Mouse (Mus musculus) limb, embryonic 14.5 days (tissue): ENCODE data around the gene Lrrc26. TPM values are rescaled to one million over a fixed set of nuclear protein-coding genes. Genes with fewer than 3 reads are reported as not detected.

Experiments used
- ATAC-seq: fragments of 200-750 bp; cut with Nextera tagmentation; 2 replicates; pipeline ENCODE4 v1.8.0; 2017; ENCODE audit warnings: low read depth, moderate number of reproducible peaks, moderate TSS enrichment; ENCODE audit not compliant: low FRiP score
- DNase-seq: peaks from one replicate; pipeline ENCODE4 v3.0.0-alpha.2; 2015; ENCODE audit warnings: low spot score
- H3K27ac ChIP-seq: fragments of 300-500 bp; sonication (generic); replicated peaks from 2 replicates; pipeline ENCODE4 v1.5.1; 2014; ENCODE audit warnings: low read depth, mild to moderate bottlenecking, low read length, moderate library complexity, mixed read lengths
- H3K27me3 ChIP-seq: fragments of 300-500 bp; sonication (generic); 2 replicates; pipeline ENCODE4 v1.6.1; 2014; ENCODE audit warnings: low read length, mixed read lengths; ENCODE audit not compliant: control insufficient read depth, insufficient read depth
- H3K36me3 ChIP-seq: fragments of 300-500 bp; sonication (generic); 2 replicates; pipeline ENCODE4 v1.6.1; 2014; ENCODE audit warnings: mild to moderate bottlenecking, low read length, moderate library complexity, mixed read lengths; ENCODE audit not compliant: control insufficient read depth, insufficient read depth
- H3K4me1 ChIP-seq: fragments of 300-500 bp; sonication (generic); 2 replicates; pipeline ENCODE4 v1.6.1; 2014; ENCODE audit warnings: antibody characterized with exemption, low read length, mixed read lengths; ENCODE audit not compliant: control insufficient read depth, insufficient read depth
- H3K4me2 ChIP-seq: fragments of 300-500 bp; sonication (generic); replicated peaks from 2 replicates; pipeline ENCODE4 v1.6.1; 2014; ENCODE audit warnings: low read depth, mild to moderate bottlenecking, low read length, moderate library complexity; ENCODE audit not compliant: severe bottlenecking
- H3K4me3 ChIP-seq: fragments of 300-500 bp; sonication (generic); replicated peaks from 2 replicates; pipeline ENCODE4 v1.5.1; 2014; ENCODE audit warnings: low read length
- H3K9ac ChIP-seq: fragments of 300-500 bp; sonication (generic); 2 replicates; pipeline ENCODE4 v1.6.1; 2014; ENCODE audit warnings: mild to moderate bottlenecking, low read depth, low read length, moderate library complexity; ENCODE audit not compliant: severe bottlenecking
- H3K9me3 ChIP-seq: fragments of 300-500 bp; sonication (generic); 2 replicates; pipeline ENCODE4 v1.6.1; 2016; ENCODE audit warnings: low read length; ENCODE audit not compliant: control insufficient read depth
- POLR2A ChIP-seq: fragments of 200-500 bp; IDR thresholded peaks from 2 replicates; pipeline ENCODE4 v1.8.0; 2012; ENCODE audit warnings: inconsistent platforms, mild to moderate bottlenecking, moderate library complexity, borderline replicate concordance; ENCODE audit not compliant: insufficient read depth, insufficient read length; ENCODE audit errors: extremely low read depth
- WGBS: fragments of 180-500 bp; shearing (Covaris S2); extraction: QIAGEN DNeasy Blood & Tissue Kit; methylation state at CpG from one replicate; pipeline ENCODE4 v1.1.7; 2014; 5-methylcytosine and 5-hydroxymethylcytosine counted together
- polyA plus RNA-seq, 2 experiments: library from polyadenylated mRNA; depleted of rRNA in 1 of 2; stranded (reverse) in 1 of 2; unstranded in 1 of 2; fragments of >200 nt; fragmentation: Nextera tagmentation in 1 of 2; extraction: Ambion mirVana in 1 of 2; gene quantifications; 2 replicates each; pipeline versions ENCODE4 v1.2.1 to v1.2.3; 2012 to 2014

Gene Lrrc26
- polyA plus RNA-seq, 2 experiments, result 0.15 TPM; not detected in 1

DNA sequence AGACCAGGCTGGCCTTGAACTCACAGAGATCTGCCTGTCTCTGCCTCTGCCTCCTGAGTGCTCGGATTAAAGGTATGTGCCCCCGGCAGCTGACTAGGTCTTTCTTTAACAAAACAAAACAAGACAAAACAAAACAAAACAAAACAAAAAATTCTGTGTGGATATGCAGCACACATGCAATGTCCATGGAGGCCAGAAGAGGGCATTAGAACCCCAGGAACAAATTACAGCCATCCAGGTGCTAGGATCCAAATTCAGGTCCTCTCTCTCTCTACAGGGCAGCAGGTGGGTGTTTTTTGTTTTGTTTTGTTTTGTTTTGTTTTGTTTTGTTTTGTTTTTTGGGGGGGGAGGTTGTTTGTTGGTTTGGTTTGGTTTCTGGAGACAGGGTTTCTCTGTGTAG is 30.8 kb upstream of the Lrrc26 start:
- no peaks in the 10 kb centered on the region for H3K36me3 ChIP-seq
- H3K27ac ChIP-seq, result no peak overlapping the region
- no peak for TF ChIP-seq POLR2A
- peaks cover 10% of the 10 kb centered on the region; the same call in 1 of the 2 replicates for H3K27me3 ChIP-seq
- H3K4me2 ChIP-seq, result no peak overlapping the region
- 64% methylated on average over 2 of the region's 2 CpGs for WGBS
- ATAC-seq (no peak), DNase-seq (no peak)
- H3K4me1 ChIP-seq, result peaks cover 19% of the 10 kb centered on the region
- H3K4me3 ChIP-seq, result no peak overlapping the region
- no peak overlapping the region for H3K9ac ChIP-seq
- no peaks in the 10 kb centered on the region for H3K9me3 ChIP-seq

DNA sequence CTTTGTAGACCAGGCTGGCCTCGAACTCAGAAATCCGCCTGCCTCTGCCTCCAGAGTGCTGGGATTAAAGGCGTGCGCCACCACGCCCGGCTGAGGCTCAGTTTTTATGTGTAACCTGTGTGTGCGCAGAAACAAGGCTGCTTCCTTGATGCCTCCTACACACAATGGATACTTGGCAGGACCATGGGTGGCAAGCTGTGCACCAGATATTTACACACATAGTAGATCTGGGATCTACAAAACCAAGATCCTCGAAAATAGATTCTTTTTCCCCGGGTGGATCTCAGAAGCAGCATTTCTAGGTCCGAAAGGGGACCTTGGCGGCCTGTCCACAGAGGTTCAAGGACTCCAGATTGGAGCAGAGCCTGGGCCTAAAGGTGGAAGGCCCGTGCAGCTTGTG is 27.8 kb upstream of the Lrrc26 start:
- WGBS, result 49% methylated on average over 11 of the region's 12 CpGs
- no peak for TF ChIP-seq POLR2A
- DNase-seq (no peak), ATAC-seq (peak; percentile 7)
- no peak overlapping the region for H3K27ac ChIP-seq
- no peaks in the 10 kb centered on the region for H3K36me3 ChIP-seq
- H3K9ac ChIP-seq, result 0 out of 2 replicates have a peak overlapping the region, but pooled peaks have one; percentile 18
- H3K4me3 ChIP-seq, result peak overlapping the region; percentile 77
- H3K4me1 ChIP-seq, result peaks cover 11% of the 10 kb centered on the region
- peaks cover 13% of the 10 kb centered on the region; the same call in 1 of the 2 replicates for H3K27me3 ChIP-seq
- peak overlapping the region; percentile 99 for H3K4me2 ChIP-seq
- no peaks in the 10 kb centered on the region for H3K9me3 ChIP-seq

DNA sequence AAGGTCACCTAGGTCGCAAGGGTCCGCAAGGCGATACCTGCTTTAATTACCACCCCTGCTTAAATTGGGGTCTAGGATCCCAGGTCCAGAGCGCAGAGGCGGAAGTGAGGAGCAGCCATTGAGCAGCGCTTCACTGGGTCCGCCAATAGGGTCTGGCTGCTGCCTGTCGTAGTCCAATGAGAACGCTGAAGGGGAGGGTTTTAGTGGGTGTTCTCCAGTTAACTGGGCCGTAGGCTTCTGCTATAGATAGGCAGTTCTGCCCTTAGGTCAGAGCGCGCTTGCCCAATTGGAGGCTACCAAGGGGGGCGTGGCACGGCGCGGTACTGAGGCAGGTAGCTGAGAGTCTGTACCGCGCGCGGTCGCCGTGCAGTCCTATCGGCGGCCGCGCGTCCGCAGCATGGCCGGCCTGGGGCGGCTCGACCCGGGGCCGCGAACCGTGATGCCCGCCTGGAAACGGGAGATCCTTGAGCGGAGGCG is 27.4 kb upstream of the Lrrc26 start, which contains the start of gene Tprn:
Gene Tprn, plus strand, starts transcription at position 328 of the 477 bp plus-strand sequence.
- TF ChIP-seq POLR2A, result no peak
- Histone ChIP-seq H3K27me3 (peaks cover 13% of the 10 kb centered on the region; the same call in 1 of the 2 replicates), H3K9ac (peak within 1 kb of the TSS; percentile 53), H3K36me3 (no peaks in the 10 kb centered on the region), H3K9me3 (no peaks in the 10 kb centered on the region), H3K4me2 (peak within 1 kb of the TSS; percentile 99), H3K4me1 (peaks cover 11% of the 10 kb centered on the region), H3K27ac (no peak within 1 kb of the TSS), H3K4me3 (peak within 1 kb of the TSS; percentile 77)
- ATAC-seq (peak; percentile 100), DNase-seq (peak; percentile 98)
- 1% methylated on average over 28 of the region's 39 CpGs for WGBS

DNA sequence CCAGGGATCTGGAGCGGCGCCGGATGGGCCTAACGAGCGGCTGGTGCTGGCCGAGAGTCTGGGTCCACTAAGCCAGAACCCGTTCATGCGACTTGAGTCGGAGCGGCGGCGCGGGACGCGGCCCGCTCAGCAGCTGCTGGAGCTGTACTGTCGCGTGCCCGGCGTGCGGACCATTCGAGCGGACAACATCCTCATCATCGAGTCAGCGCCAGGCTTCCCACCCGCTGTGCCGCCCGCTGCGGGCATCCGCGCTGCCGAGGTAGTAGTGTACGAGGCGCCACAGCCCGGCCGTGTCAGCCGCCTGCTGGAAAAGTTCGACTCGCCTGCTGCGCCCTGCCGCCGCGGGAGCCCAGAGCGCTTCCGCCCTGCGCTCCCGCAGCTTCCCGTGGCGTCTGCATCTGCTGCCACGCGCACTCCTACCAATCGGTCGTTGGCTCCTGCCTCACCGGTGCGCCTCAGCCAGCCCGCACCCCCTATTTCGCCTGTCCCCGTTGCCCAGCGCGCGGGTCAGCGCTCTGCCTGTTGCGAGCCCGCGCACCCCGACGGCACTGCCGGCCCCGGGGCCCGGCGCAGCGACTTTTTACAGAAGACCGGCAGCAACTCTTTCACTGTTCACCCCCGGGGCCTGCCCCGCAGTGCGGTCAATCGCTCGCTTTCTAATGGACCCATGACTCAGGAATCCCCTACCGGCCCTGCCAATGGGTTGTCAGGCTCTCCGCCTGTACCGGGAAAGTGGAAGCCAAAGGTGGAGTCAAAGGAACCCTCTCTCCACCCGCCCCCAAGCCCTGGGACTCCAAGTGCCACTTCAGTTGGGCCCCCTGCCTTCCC is 26.7 kb upstream of the Lrrc26 start:
- Histone ChIP-seq H3K4me1 (peaks cover 11% of the 10 kb centered on the region), H3K36me3 (no peaks in the 10 kb centered on the region), H3K4me2 (peak overlapping the region; percentile 99), H3K9ac (peak overlapping the region; percentile 53), H3K4me3 (peak overlapping the region; percentile 77), H3K27me3 (peaks cover 13% of the 10 kb centered on the region; the same call in 1 of the 2 replicates), H3K9me3 (no peaks in the 10 kb centered on the region), H3K27ac (no peak overlapping the region)
- no peak for TF ChIP-seq POLR2A
- ATAC-seq, result peak; percentile 18; the same call in 1 of the 2 replicates
- WGBS, result under 1% methylated on average over 63 of the region's 82 CpGs
- no peak for DNase-seq

DNA sequence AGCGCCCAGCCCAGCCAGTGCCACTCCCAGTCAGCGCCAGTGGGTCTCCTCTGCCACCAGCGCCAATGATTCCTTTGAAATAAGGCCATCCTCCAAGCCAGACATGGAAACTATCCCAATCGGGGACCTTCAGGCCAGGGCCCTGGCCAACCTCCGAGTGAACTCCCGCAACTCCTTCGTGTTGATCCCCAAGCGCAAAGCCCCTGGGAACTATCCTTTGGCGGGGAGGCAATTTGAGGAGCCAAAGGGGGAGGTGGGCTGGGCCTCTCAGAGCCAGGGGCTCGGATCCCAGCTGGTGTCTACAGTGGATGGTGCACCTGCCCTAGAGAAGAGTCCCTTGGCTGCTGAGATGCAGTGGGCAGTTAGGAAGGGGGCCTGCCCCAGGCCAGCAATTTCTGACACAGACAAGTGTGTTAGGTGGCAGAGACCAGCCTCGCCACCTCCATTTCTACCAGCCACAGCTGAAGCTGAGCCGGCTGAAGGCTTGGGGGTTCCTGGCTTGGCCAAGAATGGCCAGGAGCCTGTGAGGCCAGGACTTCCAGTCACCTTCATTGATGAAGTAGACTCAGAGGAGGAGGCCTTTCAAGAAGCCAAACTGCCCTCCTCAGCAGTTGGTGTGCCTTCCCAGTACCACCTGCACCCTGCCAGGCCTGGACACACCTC is 26.0 kb upstream of the Lrrc26 start:
- Histone ChIP-seq H3K9ac (peak overlapping the region; percentile 53), H3K4me1 (peaks cover 11% of the 10 kb centered on the region), H3K9me3 (no peaks in the 10 kb centered on the region), H3K27ac (no peak overlapping the region), H3K4me2 (peak overlapping the region; percentile 99), H3K36me3 (peaks cover 3% of the 10 kb centered on the region; the same call in 1 of the 2 replicates), H3K27me3 (peaks cover 13% of the 10 kb centered on the region; the same call in 1 of the 2 replicates), H3K4me3 (peak overlapping the region; percentile 77)
- WGBS, result 17% methylated on average over 12 of the region's 12 CpGs
- TF ChIP-seq POLR2A, result no peak
- DNase-seq (no peak), ATAC-seq (no peak)
